Mouse (Mus musculus) ovary, adult 2 months (tissue): ENCODE data around the gene Eif1ad. TPM values are rescaled to one million over a fixed set of nuclear protein-coding genes. Genes with fewer than 3 reads are reported as not detected.

Experiments
- polyA plus RNA-seq: library from polyadenylated mRNA; depleted of rRNA; stranded (reverse); fragments of >200 nt; gene quantifications from 2 replicates; pipeline ENCODE4 v1.2.3, GENCODE M21; 2012; rRNA removed

Eif1ad gene
- polyA plus RNA-seq: 19.4 and 21.0 TPM in 2 replicates

GRCm38 (mm10) chr19:5366175-5367052 is at the start of gene Eif1ad:
TSS of gene Eif1ad (plus strand) at chr19:5366741.

GRCm38 (mm10) chr19:5335441-5335840 is 31.1 kb upstream of the Eif1ad start, which contains the start of gene Catsper1:
TSS of gene Catsper1 (plus strand) at chr19:5335741.

GRCm38 (mm10) chr19:5349502-5349873 is 17.1 kb upstream of the Eif1ad start, which contains the start of gene Cst6:
TSS of gene Cst6 (minus strand) at chr19:5349574.

GRCm38 (mm10) chr19:5367053-5367359 is 465 bp downstream of the Eif1ad start, which contains the start of gene Banf1:
TSS of gene Banf1 (minus strand) at chr19:5367168.

GRCm38 (mm10) chr19:5388588-5389242 is 22.2 kb downstream of the Eif1ad start, which contains the start of gene Sart1:
TSS of gene Sart1 (minus strand) at chr19:5388703.

GRCm38 (mm10) chr19:5402293-5402692 is 35.8 kb downstream of the Eif1ad start, which contains the start of gene Tsga10ip:
TSS of gene Tsga10ip (minus strand) at chr19:5402526.

Other genes starting within 250 kb of the Eif1ad start
- gene Klc2, start 248.2 kb upstream of the Eif1ad start, polyA plus RNA-seq: 184 and 197 TPM in 2 replicates
- 59.2 and 59.9 TPM in 2 replicates for gene Pacs1, start 93.6 kb upstream of the Eif1ad start, polyA plus RNA-seq
- 146 and 169 TPM in 2 replicates for gene Sf3b2, start 71.3 kb upstream of the Eif1ad start, polyA plus RNA-seq
- gene Gal3st3, start 68.4 kb upstream of the Eif1ad start, polyA plus RNA-seq: 0.67 and 0.79 TPM in 2 replicates
- not detected in 2 replicates for gene Catsper1, start 31.0 kb upstream of the Eif1ad start, polyA plus RNA-seq
- gene Cst6, start 17.2 kb upstream of the Eif1ad start, polyA plus RNA-seq: 7.1 and 12.9 TPM in 2 replicates
- gene Banf1, start 427 bp downstream of the Eif1ad start, polyA plus RNA-seq: 123 and 155 TPM in 2 replicates
- 15.7 and 18.4 TPM in 2 replicates for gene Sart1, start 22.0 kb downstream of the Eif1ad start, polyA plus RNA-seq
- gene Tsga10ip, start 35.8 kb downstream of the Eif1ad start, polyA plus RNA-seq: 4.9 and 5.6 TPM in 2 replicates
- gene Drap1, start 58.2 kb downstream of the Eif1ad start, polyA plus RNA-seq: 86.3 and 111 TPM in 2 replicates
- 115 and 124 TPM in 2 replicates for gene AI837181, start 58.4 kb downstream of the Eif1ad start, polyA plus RNA-seq
- gene Fosl1, start 80.8 kb downstream of the Eif1ad start, polyA plus RNA-seq: 4.3 and 7.9 TPM in 2 replicates
- gene Ccdc85b, start 91.2 kb downstream of the Eif1ad start, polyA plus RNA-seq: 12.3 and 17.9 TPM in 2 replicates
- gene Fibp, start 93.9 kb downstream of the Eif1ad start, polyA plus RNA-seq: 118 and 164 TPM in 2 replicates
- gene Ctsw, start 101.8 kb downstream of the Eif1ad start, polyA plus RNA-seq: 1.5 and 2.4 TPM in 2 replicates
- 205 and 258 TPM in 2 replicates for gene Efemp2, start 107.2 kb downstream of the Eif1ad start, polyA plus RNA-seq
- gene Mus81, start 121.7 kb downstream of the Eif1ad start, polyA plus RNA-seq: 78.2 and 88.4 TPM in 2 replicates
- gene Cfl1, start 123.7 kb downstream of the Eif1ad start, polyA plus RNA-seq: 447 and 670 TPM in 2 replicates
- gene 1700020D05Rik, start 137.0 kb downstream of the Eif1ad start, polyA plus RNA-seq: 1.00 and 1.3 TPM in 2 replicates
- gene Snx32, start 143.8 kb downstream of the Eif1ad start, polyA plus RNA-seq: 17.6 and 19.1 TPM in 2 replicates
- gene Ovol1, start 193.9 kb downstream of the Eif1ad start, polyA plus RNA-seq: 0.87 and 1.1 TPM in 2 replicates
- gene Ap5b1, start 201.3 kb downstream of the Eif1ad start, polyA plus RNA-seq: 15.5 and 16.1 TPM in 2 replicates
- 93.6 and 93.9 TPM in 2 replicates for gene Rnaseh2c, start 235.1 kb downstream of the Eif1ad start, polyA plus RNA-seq
- gene Kat5, start 243.5 kb downstream of the Eif1ad start, polyA plus RNA-seq: 56.6 and 61.2 TPM in 2 replicates